Mouse (Mus musculus) liver, embryonic 16.5 days (tissue): ENCODE results near the gene Adcyap1r1. TPM values are rescaled to one million over a fixed set of nuclear protein-coding genes. Genes with fewer than 3 reads are reported as not detected.

ENCODE experiments used
- ATAC-seq: fragments of 200-750 bp; cut with Nextera tagmentation; 2 replicates; pipeline ENCODE4 v1.8.0; 2017; ENCODE audit warnings: low read depth, mild to moderate bottlenecking, moderate number of reproducible peaks, moderate library complexity
- H3K27ac ChIP-seq: fragments of 300-500 bp; sonication (generic); 2 replicates; pipeline ENCODE4 v1.5.1; 2014; ENCODE audit warnings: mild to moderate bottlenecking, low read length
- H3K27me3 ChIP-seq: fragments of 300-500 bp; sonication (generic); 2 replicates; pipeline ENCODE4 v1.6.1; 2014; ENCODE audit warnings: low read depth, low read length, mixed read lengths; ENCODE audit not compliant: control insufficient read depth, insufficient read depth
- H3K36me3 ChIP-seq: fragments of 300-500 bp; sonication (generic); 2 replicates; pipeline ENCODE4 v1.6.1; 2014; ENCODE audit warnings: mild to moderate bottlenecking; ENCODE audit not compliant: control insufficient read depth, insufficient read depth
- H3K4me1 ChIP-seq: fragments of 300-500 bp; sonication (generic); 2 replicates; pipeline ENCODE4 v1.6.1; 2014; ENCODE audit warnings: low read depth, low read length, mixed read lengths; ENCODE audit not compliant: control insufficient read depth
- H3K4me2 ChIP-seq: fragments of 300-500 bp; sonication (generic); 2 replicates; pipeline ENCODE4 v1.6.1; 2014; ENCODE audit warnings: low read depth, low read length, mixed read lengths
- H3K4me3 ChIP-seq: fragments of 300-500 bp; sonication (generic); 2 replicates; pipeline ENCODE4 v1.5.1; 2014; ENCODE audit warnings: low read depth, mild to moderate bottlenecking, low read length
- H3K9ac ChIP-seq: fragments of 300-500 bp; sonication (generic); 2 replicates; pipeline ENCODE4 v1.6.1; 2014; ENCODE audit warnings: low read depth, low read length
- H3K9me3 ChIP-seq: fragments of 300-500 bp; sonication (generic); replicated peaks from 2 replicates; pipeline ENCODE4 v1.6.1; 2016; ENCODE audit warnings: low read length; ENCODE audit not compliant: control insufficient read depth
- WGBS: fragments of 180-500 bp; shearing (Covaris S2); extraction: QIAGEN DNeasy Blood & Tissue Kit; methylation state at CpG from one replicate; pipeline ENCODE4 v1.1.7; 2014; ENCODE audit not compliant: insufficient replicate concordance; 5-methylcytosine and 5-hydroxymethylcytosine counted together
- polyA plus RNA-seq: library from polyadenylated mRNA; unstranded; fragments of >200 nt; fragmentation: Nextera tagmentation; extraction: Ambion mirVana; gene quantifications from 2 replicates; pipeline ENCODE4 v1.2.1, GENCODE M21; 2015

Gene Adcyap1r1
- polyA plus RNA-seq, 1 experiment from 2014 or later, result 0.09 TPM

GRCm38 (mm10) chr6:55418746-55419410 is 32.9 kb upstream of the Adcyap1r1 start:
- Histone ChIP-seq H3K27ac (no peak overlapping the region), H3K27me3 (no peaks in the 10 kb centered on the region), H3K4me3 (no peak overlapping the region), H3K4me2 (no peak overlapping the region), H3K9me3 (no peaks in the 10 kb centered on the region), H3K4me1 (no peaks in the 10 kb centered on the region), H3K9ac (no peak overlapping the region), H3K36me3 (no peaks in the 10 kb centered on the region)
- WGBS, result 17% methylated on average over 2 of the region's 2 CpGs
- no peak for ATAC-seq

- no peak overlapping the region for H3K9ac ChIP-seq
- no peaks in the 10 kb centered on the region for H3K9me3 ChIP-seq
- no peak overlapping the region for H3K4me2 ChIP-seq
- H3K36me3 ChIP-seq, result no peaks in the 10 kb centered on the region
- WGBS, result 42% methylated on average over 3 of the region's 3 CpGs
- ATAC-seq, result no peak
- H3K27me3 ChIP-seq, result no peaks in the 10 kb centered on the region
- H3K27ac ChIP-seq, result no peak overlapping the region
- H3K4me3 ChIP-seq, result no peak overlapping the region
- no peaks in the 10 kb centered on the region for H3K4me1 ChIP-seq
These were observed 31.4 kb upstream of the Adcyap1r1 start for GRCm38 (mm10) chr6:55420411-55420810.

- WGBS, result 31% methylated on average over 1 of the region's 1 CpGs
These were observed 30.9 kb upstream of the Adcyap1r1 start for GRCm38 (mm10) chr6:55420869-55421361.

GRCm38 (mm10) chr6:55432121-55432520 is 19.7 kb upstream of the Adcyap1r1 start:
- no peak overlapping the region for H3K4me3 ChIP-seq
- no peak for ATAC-seq
- H3K4me1 ChIP-seq, result no peaks in the 10 kb centered on the region
- H3K27me3 ChIP-seq, result no peaks in the 10 kb centered on the region
- H3K27ac ChIP-seq, result no peak overlapping the region
- H3K9me3 ChIP-seq, result no peaks in the 10 kb centered on the region
- H3K4me2 ChIP-seq, result no peak overlapping the region
- no peaks in the 10 kb centered on the region for H3K36me3 ChIP-seq
- H3K9ac ChIP-seq, result no peak overlapping the region

More at GRCm38 (mm10) chr6:55420869-55421361, 30.9 kb upstream of the Adcyap1r1 start:
- Histone ChIP-seq H3K4me2 (no peak overlapping the region), H3K4me3 (no peak overlapping the region), H3K27me3 (no peaks in the 10 kb centered on the region), H3K27ac (no peak overlapping the region), H3K36me3 (no peaks in the 10 kb centered on the region), H3K4me1 (no peaks in the 10 kb centered on the region), H3K9me3 (no peaks in the 10 kb centered on the region), H3K9ac (no peak overlapping the region)
- no peak for ATAC-seq

GRCm38 (mm10) chr6:55434360-55434759 is 17.4 kb upstream of the Adcyap1r1 start:
- 34% methylated on average over 3 of the region's 3 CpGs for WGBS
- no peak overlapping the region for H3K27ac ChIP-seq
- no peak overlapping the region for H3K4me3 ChIP-seq
- H3K36me3 ChIP-seq, result no peaks in the 10 kb centered on the region
- H3K9me3 ChIP-seq, result no peaks in the 10 kb centered on the region
- H3K27me3 ChIP-seq, result no peaks in the 10 kb centered on the region
- no peak overlapping the region for H3K9ac ChIP-seq
- H3K4me1 ChIP-seq, result no peaks in the 10 kb centered on the region
- no peak for ATAC-seq
- H3K4me2 ChIP-seq, result no peak overlapping the region

GRCm38 (mm10) chr6:55435266-55436159 is 16.3 kb upstream of the Adcyap1r1 start:
- Histone ChIP-seq H3K36me3 (no peaks in the 10 kb centered on the region), H3K9me3 (no peaks in the 10 kb centered on the region), H3K27ac (no peak overlapping the region), H3K4me1 (no peaks in the 10 kb centered on the region), H3K9ac (no peak overlapping the region), H3K4me2 (no peak overlapping the region), H3K4me3 (no peak overlapping the region), H3K27me3 (no peaks in the 10 kb centered on the region)
- ATAC-seq, result no peak
- WGBS, result 52% methylated on average over 8 of the region's 8 CpGs

- 9% methylated on average over 3 of the region's 3 CpGs for WGBS
- ATAC-seq, result no peak
These were observed 13.9 kb upstream of the Adcyap1r1 start for GRCm38 (mm10) chr6:55437919-55438318.

GRCm38 (mm10) chr6:55438837-55439236 is 12.9 kb upstream of the Adcyap1r1 start:
- no peak overlapping the region for H3K4me2 ChIP-seq
- H3K27ac ChIP-seq, result no peak overlapping the region
- H3K4me3 ChIP-seq, result no peak overlapping the region
- ATAC-seq, result no peak
- 25% methylated on average over 2 of the region's 2 CpGs for WGBS
- no peaks in the 10 kb centered on the region for H3K4me1 ChIP-seq
- no peaks in the 10 kb centered on the region for H3K27me3 ChIP-seq
- no peaks in the 10 kb centered on the region for H3K9me3 ChIP-seq
- no peaks in the 10 kb centered on the region for H3K36me3 ChIP-seq
- H3K9ac ChIP-seq, result no peak overlapping the region

More at GRCm38 (mm10) chr6:55437919-55438318, 13.9 kb upstream of the Adcyap1r1 start:
- Histone ChIP-seq H3K9ac (no peak overlapping the region), H3K27me3 (no peaks in the 10 kb centered on the region), H3K36me3 (no peaks in the 10 kb centered on the region), H3K4me3 (no peak overlapping the region), H3K4me1 (no peaks in the 10 kb centered on the region), H3K4me2 (no peak overlapping the region), H3K27ac (no peak overlapping the region), H3K9me3 (no peaks in the 10 kb centered on the region)
